In genomic region chr2:93347018-93347417, GRCm38 (mm10) we compare ENCODE assay signal across 16 mouse cellular contexts.
"Had no signal": no experiment of that assay in that cellular context is flagged by ENCODE, and none has a peak within 500 bp of the region (broad histone marks: within the 10 kb centered on the region; RNA-seq: fewer than 3 reads in every experiment).

No protein-coding gene starts in this region.

- H3K27ac ChIP-seq: kidney, postnatal 0 days; limb, embryonic 15.5 days; macrophage; stomach, embryonic 15.5 days had no signal

- H3K36me3 ChIP-seq: limb, embryonic 15.5 days; liver, embryonic 12.5 days; stomach, embryonic 15.5 days had no signal

- H3K27me3 ChIP-seq: limb, embryonic 15.5 days; stomach, embryonic 15.5 days had no signal

- ATAC-seq: intestine, embryonic 16.5 days; midbrain, embryonic 16.5 days had no signal

- DNase-seq: kidney, adult 2 months; kidney, postnatal 36 days; layer of hippocampus, adult 9-11 months; layer of hippocampus, postnatal 36 days; right cerebral cortex, postnatal 14 days; thymus, adult 2 months; thymus, postnatal 25 days had no signal

- H3K9ac ChIP-seq: limb, embryonic 15.5 days; stomach, embryonic 15.5 days had no signal

- H3K4me2 ChIP-seq: limb, embryonic 15.5 days; liver, embryonic 12.5 days; midbrain, embryonic 11.5 days; stomach, embryonic 15.5 days had no signal

- H3K4me3 ChIP-seq: limb, embryonic 15.5 days; liver, embryonic 12.5 days; stomach, embryonic 15.5 days had no signal

- H3K4me1 ChIP-seq: limb, embryonic 15.5 days; stomach, embryonic 15.5 days had no signal

- H3K9me3 ChIP-seq: limb, embryonic 15.5 days; liver, embryonic 12.5 days; megakaryocyte, embryonic 14.5 days; stomach, embryonic 15.5 days had no signal
